Mouse (Mus musculus) bone marrow macrophage, adult 2 months (primary cell): ENCODE data around the gene Etfrf1. TPM values are rescaled to one million over a fixed set of nuclear protein-coding genes. Genes with fewer than 3 reads are reported as not detected.
A peak's percentile ranks its signal among the peaks of the same experiment; 100 is the strongest.

ENCODE experiments used
- H3K27ac ChIP-seq: 2 replicates; pipeline ENCODE4 v1.5.1; 2012; ENCODE audit warnings: low read depth, low read length; ENCODE audit not compliant: insufficient read depth
- H3K4me1 ChIP-seq: 2 replicates; pipeline ENCODE4 v1.6.1; 2012; ENCODE audit warnings: low read length; ENCODE audit not compliant: control insufficient read depth, insufficient read depth
- H3K4me3 ChIP-seq: 2 replicates; pipeline ENCODE4 v1.5.1; 2012; ENCODE audit warnings: mild to moderate bottlenecking, low read length, moderate library complexity; ENCODE audit not compliant: insufficient read depth
- CTCF ChIP-seq: IDR thresholded peaks from 2 replicates; pipeline ENCODE4 v1.5.1; 2012; ENCODE audit warnings: low read depth, mild to moderate bottlenecking, low read length, moderate library complexity
- POLR2A ChIP-seq: IDR thresholded peaks from 2 replicates; pipeline ENCODE4 v1.6.1; 2012; ENCODE audit warnings: mild to moderate bottlenecking, low read depth, low read length, borderline replicate concordance
- polyA plus RNA-seq: library from polyadenylated mRNA; stranded (reverse); fragments of >200 nt; gene quantifications from 2 replicates; pipeline ENCODE4 v1.2.4, GENCODE M21; 2012; ENCODE audit not compliant: missing spikeins, insufficient read depth, insufficient read length

The Etfrf1 gene
- polyA plus RNA-seq, 1 experiment = 38.9 TPM

DNA sequence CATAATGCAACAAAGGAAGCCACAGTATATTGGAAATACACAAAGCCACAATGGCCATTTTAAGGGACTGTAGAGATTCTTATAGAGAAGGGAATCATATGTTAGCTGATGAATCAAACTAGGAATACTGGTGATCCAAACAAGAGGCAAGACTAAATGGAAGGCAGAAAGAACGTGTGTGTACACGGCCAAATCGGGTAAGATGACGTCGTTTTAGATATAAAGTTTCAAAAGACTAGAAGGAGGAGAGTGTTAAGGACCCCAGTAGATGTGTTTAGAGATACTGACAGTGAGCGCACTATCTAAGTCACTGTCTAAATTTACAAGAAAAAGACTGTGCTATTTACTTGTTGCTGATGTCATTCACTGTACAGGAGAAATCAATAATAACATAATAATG, 13.3 kb downstream of the Etfrf1 start:
- no peak overlapping the region for H3K4me3 ChIP-seq
- TF ChIP-seq POLR2A = no peak
- no peak for TF ChIP-seq CTCF

DNA sequence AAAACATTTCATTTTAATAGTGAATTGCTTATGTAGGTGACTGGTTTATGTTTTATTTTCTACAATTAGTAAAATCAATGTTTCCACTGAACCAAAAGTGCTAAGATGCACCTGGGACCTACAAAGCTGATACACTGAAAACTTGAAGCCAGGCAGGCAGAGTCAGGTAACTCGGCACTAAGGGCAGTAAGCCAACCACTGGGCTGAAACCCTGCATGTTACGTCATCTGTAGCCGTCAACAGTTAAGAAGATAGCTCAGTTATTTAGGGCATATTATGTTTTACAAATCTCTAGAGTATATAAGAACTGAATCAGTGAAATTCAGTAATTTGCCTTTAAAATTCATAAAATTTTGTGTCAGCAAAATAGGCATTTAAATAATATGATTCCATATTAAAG, 15.4 kb downstream of the Etfrf1 start:
- TF ChIP-seq POLR2A (no peak), CTCF (no peak)
- H3K4me1 ChIP-seq = no peaks in the 10 kb centered on the region
- H3K27ac ChIP-seq = no peak overlapping the region
- H3K4me3 ChIP-seq = no peak overlapping the region

More for the DNA sequence above, 13.3 kb downstream of the Etfrf1 start:
- Histone ChIP-seq H3K4me1 (no peaks in the 10 kb centered on the region), H3K27ac (no peak overlapping the region)

GRCm38 (mm10) chr6:145234391-145234790, 23.5 kb downstream of the Etfrf1 start:
- no peak overlapping the region for H3K27ac ChIP-seq
- no peaks in the 10 kb centered on the region for H3K4me1 ChIP-seq
- TF ChIP-seq POLR2A (no peak), CTCF (no peak)
- H3K4me3 ChIP-seq = no peak overlapping the region

DNA sequence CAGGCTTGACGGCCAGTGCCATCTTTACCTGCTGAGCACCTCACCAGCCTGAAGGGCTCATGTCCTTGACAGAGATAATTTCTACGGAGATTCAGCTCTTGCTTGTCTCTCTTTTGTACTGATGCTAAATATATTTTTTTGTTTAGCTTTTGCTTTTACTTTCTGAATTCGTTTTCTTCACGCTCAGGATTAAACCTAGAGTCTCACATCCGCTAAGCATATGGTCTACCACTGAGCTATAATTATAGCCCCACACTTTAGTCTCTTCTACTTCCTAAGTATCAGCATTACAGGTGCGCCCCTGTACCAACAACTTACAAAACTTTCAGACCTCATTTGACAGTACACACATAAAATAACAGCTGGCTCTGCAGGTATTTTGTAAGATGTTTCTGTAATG, 24.4 kb downstream of the Etfrf1 start:
- H3K27ac ChIP-seq = no peak overlapping the region
- H3K4me3 ChIP-seq = no peak overlapping the region
- H3K4me1 ChIP-seq = no peaks in the 10 kb centered on the region
- TF ChIP-seq CTCF (no peak), POLR2A (no peak)

DNA sequence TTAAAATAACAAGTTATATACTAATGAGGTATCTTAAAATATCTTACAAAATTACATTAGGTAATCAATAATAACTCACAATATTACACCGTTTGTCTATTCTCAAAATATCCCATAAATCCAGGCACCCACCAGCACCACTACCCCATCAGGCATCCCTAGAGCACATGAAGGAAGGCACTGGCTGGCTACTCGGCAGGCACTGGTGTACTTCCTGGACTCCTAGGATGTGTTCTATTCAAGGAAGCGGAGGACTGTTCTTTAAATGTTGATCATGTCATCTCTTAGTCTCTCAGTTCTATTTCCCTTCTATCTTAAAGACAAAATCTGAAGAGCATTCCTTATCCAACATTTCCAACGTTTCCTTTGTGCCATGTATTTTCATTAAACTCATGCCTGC, 26.2 kb downstream of the Etfrf1 start:
- TF ChIP-seq POLR2A (no peak), CTCF (no peak)
- no peak overlapping the region for H3K4me3 ChIP-seq
- H3K27ac ChIP-seq = no peak overlapping the region
- no peaks in the 10 kb centered on the region for H3K4me1 ChIP-seq

DNA sequence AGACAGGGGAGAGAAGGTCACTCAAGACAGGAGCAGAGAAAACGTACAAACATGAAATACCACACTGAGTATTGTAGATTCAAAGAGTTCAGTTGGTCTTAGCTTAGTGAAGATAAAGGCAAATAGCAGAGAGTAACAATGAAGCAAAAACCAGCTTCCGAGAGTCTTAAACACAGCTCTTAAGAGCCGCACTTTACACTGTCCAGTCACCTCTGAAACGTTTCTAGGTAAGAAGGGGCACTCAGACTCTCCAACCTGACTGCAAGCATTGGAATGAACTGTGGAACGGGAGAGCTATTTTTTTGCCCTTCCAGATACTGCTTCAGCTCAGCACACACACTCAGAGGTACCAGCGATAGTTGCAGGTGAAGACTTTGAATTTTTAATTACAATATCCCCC, 29.4 kb downstream of the Etfrf1 start:
- Histone ChIP-seq H3K4me1 (peaks cover 4% of the 10 kb centered on the region), H3K27ac (no peak overlapping the region), H3K4me3 (no peak overlapping the region)
- TF ChIP-seq CTCF (no peak), POLR2A (no peak)

DNA sequence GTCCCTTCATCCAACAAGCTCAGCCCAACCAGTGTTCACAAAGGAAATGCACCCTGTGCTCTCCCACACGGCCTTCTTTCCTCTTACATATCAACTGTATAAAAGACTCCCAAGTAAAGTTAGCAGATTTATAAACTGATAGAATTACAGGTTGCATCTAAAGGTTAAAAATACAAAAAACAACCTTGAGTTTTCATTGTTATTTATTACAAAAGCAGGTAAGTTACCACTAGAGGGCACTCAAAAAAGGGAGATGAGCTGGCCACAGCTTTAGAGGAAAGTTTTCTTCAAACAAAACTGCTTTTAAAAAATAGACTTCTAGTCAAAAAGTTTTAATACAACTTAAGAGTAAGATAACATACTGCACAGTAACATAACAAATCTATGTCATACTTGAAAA, 31.6 kb downstream of the Etfrf1 start:
- H3K4me1 ChIP-seq = peaks cover 6% of the 10 kb centered on the region

GRCm38 (mm10) chr6:145246841-145247240, 35.9 kb downstream of the Etfrf1 start:
- Histone ChIP-seq H3K4me1 (peaks cover 11% of the 10 kb centered on the region), H3K27ac (no peak overlapping the region), H3K4me3 (no peak overlapping the region)
- no peak for TF ChIP-seq POLR2A
- TF ChIP-seq CTCF = no peak

More for the DNA sequence above, 31.6 kb downstream of the Etfrf1 start:
- H3K4me3 ChIP-seq = no peak overlapping the region
- no peak for TF ChIP-seq CTCF
- TF ChIP-seq POLR2A = no peak
- no peak overlapping the region for H3K27ac ChIP-seq

GRCm38 (mm10) chr6:145247886-145248285, 37.0 kb downstream of the Etfrf1 start:
- H3K4me3 ChIP-seq = no peak overlapping the region
- H3K4me1 ChIP-seq = peaks cover 11% of the 10 kb centered on the region
- H3K27ac ChIP-seq = no peak overlapping the region
- TF ChIP-seq CTCF = no peak
- no peak for TF ChIP-seq POLR2A

DNA sequence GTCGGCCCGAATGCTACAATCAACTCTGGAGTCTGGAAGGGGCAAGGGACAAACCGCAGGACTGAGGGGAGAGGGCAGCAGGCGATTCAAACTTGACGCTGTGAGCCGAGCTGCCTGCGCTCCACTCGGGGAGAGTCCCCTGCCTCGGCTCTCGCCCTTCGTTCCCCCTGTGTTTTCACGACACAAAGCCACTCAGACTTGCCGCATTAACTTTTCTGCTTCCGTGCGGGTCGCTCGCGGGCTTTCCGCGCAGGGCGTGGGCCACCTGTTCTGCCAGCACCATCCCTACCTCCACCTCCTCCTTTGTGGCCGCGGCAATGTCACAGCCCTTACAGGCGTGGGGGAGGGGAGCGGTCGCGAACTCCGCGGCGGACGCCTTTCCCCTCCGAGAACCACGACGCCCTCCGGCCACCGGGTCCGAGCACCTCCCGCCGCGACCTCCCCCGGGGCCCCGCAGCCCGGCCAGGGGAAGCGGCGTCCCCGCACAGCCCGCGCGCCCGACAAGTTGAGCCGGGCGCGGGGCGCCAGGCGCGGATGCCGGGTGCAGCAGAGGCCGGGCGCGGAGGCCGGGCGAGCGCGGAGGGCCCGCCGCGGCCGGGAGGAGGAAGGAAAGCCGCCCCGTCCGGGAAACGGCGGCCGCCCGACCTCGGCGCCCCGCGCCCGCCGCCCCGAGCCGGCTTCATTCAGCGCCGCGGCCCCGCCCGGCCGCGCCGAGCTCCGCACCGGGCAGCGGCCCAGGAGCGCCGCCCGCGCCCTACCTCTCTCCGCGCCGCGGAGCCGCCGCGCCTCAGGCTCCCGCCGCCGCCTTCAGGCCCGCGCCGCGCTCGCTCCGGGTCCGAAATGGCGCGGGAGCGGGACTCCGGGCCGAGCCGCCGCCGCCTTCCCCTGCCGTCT, 38.6 kb downstream of the Etfrf1 start:
- Histone ChIP-seq H3K27ac (no peak overlapping the region), H3K4me1 (peaks cover 10% of the 10 kb centered on the region)

More for the DNA sequence above, 38.6 kb downstream of the Etfrf1 start:
- H3K4me3 ChIP-seq = peak overlapping the region; percentile 94
- TF ChIP-seq POLR2A = no peak
- no peak for TF ChIP-seq CTCF
